Mouse (Mus musculus) yolk sac, embryonic 10.5 days (tissue): Measurements from ENCODE around the gene Col2a1.
A peak's percentile ranks its signal among the peaks of the same experiment; 100 is the strongest.

Experiments
- DNase-seq: peaks from one replicate; pipeline ENCODE4 v3.0.0-alpha.2; 2017; ENCODE audit warnings: low spot score

Gene Col2a1

GRCm38 (mm10) chr15:98002991-98003821 is 1.3 kb downstream of the Col2a1 start:
- DNase-seq, result peak; percentile 56

- peak; percentile 34 for DNase-seq
Measured at GRCm38 (mm10) chr15:98002113-98002990, 2.1 kb downstream of the Col2a1 start.

- peak; percentile 69 for DNase-seq
Measured at GRCm38 (mm10) chr15:98001321-98002112, 3.0 kb downstream of the Col2a1 start.

GRCm38 (mm10) chr15:97999991-98000390 is 4.5 kb downstream of the Col2a1 start:
- DNase-seq, result no peak

- no peak for DNase-seq
Measured at GRCm38 (mm10) chr15:97999546-97999945, 4.9 kb downstream of the Col2a1 start.

GRCm38 (mm10) chr15:97996716-97997256 is 7.7 kb downstream of the Col2a1 start:
- no peak for DNase-seq

- peak; percentile 90 for DNase-seq
Measured at GRCm38 (mm10) chr15:97992712-97993286, 11.7 kb downstream of the Col2a1 start.

GRCm38 (mm10) chr15:97992027-97992711 is 12.3 kb downstream of the Col2a1 start:
- DNase-seq, result no peak

- DNase-seq, result no peak
Measured at GRCm38 (mm10) chr15:97991285-97991895, 13.1 kb downstream of the Col2a1 start.

- no peak for DNase-seq
Measured at GRCm38 (mm10) chr15:97990721-97991120, 13.8 kb downstream of the Col2a1 start.

GRCm38 (mm10) chr15:97990124-97990523 is 14.4 kb downstream of the Col2a1 start:
- peak; percentile 58 for DNase-seq

- peak; percentile 27 for DNase-seq
Measured at GRCm38 (mm10) chr15:97989544-97989943, 15.0 kb downstream of the Col2a1 start.

GRCm38 (mm10) chr15:97981560-97981959 is 22.9 kb downstream of the Col2a1 start:
- no peak for DNase-seq

- DNase-seq, result no peak
Measured at GRCm38 (mm10) chr15:97973248-97974005, 31.1 kb downstream of the Col2a1 start.

GRCm38 (mm10) chr15:97972580-97972979 is 31.9 kb downstream of the Col2a1 start:
- no peak for DNase-seq

- DNase-seq, result no peak
Measured at GRCm38 (mm10) chr15:97970299-97970698, 34.2 kb downstream of the Col2a1 start.

- DNase-seq, result no peak
Measured at GRCm38 (mm10) chr15:97965311-97966045, 39.0 kb downstream of the Col2a1 start.

GRCm38 (mm10) chr15:97964836-97965187 is 39.7 kb downstream of the Col2a1 start:
- no peak for DNase-seq
